Mouse (Mus musculus): Measurements from ENCODE around the gene Bach2.

Bach2 gene

GRCm38 (mm10) chr4:32297071-32297671 lies 58.6 kb downstream of the Bach2 start:
- DNase-seq, result no peak

GRCm38 (mm10) chr4:32299221-32299620 lies 60.6 kb downstream of the Bach2 start:
- no peak for DNase-seq

GRCm38 (mm10) chr4:32299970-32300369 lies 61.4 kb downstream of the Bach2 start:
- no peak for DNase-seq

- no peak for DNase-seq
These were observed 64.1 kb downstream of the Bach2 start for GRCm38 (mm10) chr4:32302668-32303067.

- DNase-seq, result no peak
These were observed 64.5 kb downstream of the Bach2 start for GRCm38 (mm10) chr4:32303076-32303475.

GRCm38 (mm10) chr4:32303674-32304073 lies 65.1 kb downstream of the Bach2 start:
- DNase-seq, result peak; percentile 20 to 34

GRCm38 (mm10) chr4:32304221-32304703 lies 65.7 kb downstream of the Bach2 start:
- no peak for DNase-seq

- DNase-seq, result no peak
These were observed 66.5 kb downstream of the Bach2 start for GRCm38 (mm10) chr4:32305036-32305615.

GRCm38 (mm10) chr4:32305683-32306082 lies 67.1 kb downstream of the Bach2 start:
- DNase-seq, result no peak

GRCm38 (mm10) chr4:32306169-32306792 lies 67.7 kb downstream of the Bach2 start:
- no peak for DNase-seq

GRCm38 (mm10) chr4:32307215-32307614 lies 68.6 kb downstream of the Bach2 start:
- no peak for DNase-seq

GRCm38 (mm10) chr4:32312171-32312946 lies 73.8 kb downstream of the Bach2 start:
- no peak for DNase-seq

- no peak for DNase-seq
These were observed 76.3 kb downstream of the Bach2 start for GRCm38 (mm10) chr4:32314919-32315318.

- DNase-seq, result no peak
These were observed 80.0 kb downstream of the Bach2 start for GRCm38 (mm10) chr4:32318608-32319007.

GRCm38 (mm10) chr4:32319327-32319726 lies 80.7 kb downstream of the Bach2 start:
- no peak for DNase-seq

- no peak for DNase-seq
These were observed 81.4 kb downstream of the Bach2 start for GRCm38 (mm10) chr4:32320039-32320438.

- no peak for DNase-seq
These were observed 85.5 kb downstream of the Bach2 start for GRCm38 (mm10) chr4:32324111-32324510.

GRCm38 (mm10) chr4:32324967-32325366 lies 86.4 kb downstream of the Bach2 start:
- DNase-seq, result no peak

- DNase-seq, result no peak
These were observed 87.0 kb downstream of the Bach2 start for GRCm38 (mm10) chr4:32325596-32325995.

GRCm38 (mm10) chr4:32326279-32326678 lies 87.7 kb downstream of the Bach2 start:
- DNase-seq, result no peak

- no peak for DNase-seq
These were observed 88.3 kb downstream of the Bach2 start for GRCm38 (mm10) chr4:32326860-32327259.

GRCm38 (mm10) chr4:32327626-32328025 lies 89.0 kb downstream of the Bach2 start:
- DNase-seq, result no peak

- DNase-seq, result no peak
These were observed 90.0 kb downstream of the Bach2 start for GRCm38 (mm10) chr4:32328561-32328960.

All from spleen, adult 18-20 months (tissue).